Mouse (Mus musculus): ENCODE data around the gene Pth1r.

Pth1r gene

DNA sequence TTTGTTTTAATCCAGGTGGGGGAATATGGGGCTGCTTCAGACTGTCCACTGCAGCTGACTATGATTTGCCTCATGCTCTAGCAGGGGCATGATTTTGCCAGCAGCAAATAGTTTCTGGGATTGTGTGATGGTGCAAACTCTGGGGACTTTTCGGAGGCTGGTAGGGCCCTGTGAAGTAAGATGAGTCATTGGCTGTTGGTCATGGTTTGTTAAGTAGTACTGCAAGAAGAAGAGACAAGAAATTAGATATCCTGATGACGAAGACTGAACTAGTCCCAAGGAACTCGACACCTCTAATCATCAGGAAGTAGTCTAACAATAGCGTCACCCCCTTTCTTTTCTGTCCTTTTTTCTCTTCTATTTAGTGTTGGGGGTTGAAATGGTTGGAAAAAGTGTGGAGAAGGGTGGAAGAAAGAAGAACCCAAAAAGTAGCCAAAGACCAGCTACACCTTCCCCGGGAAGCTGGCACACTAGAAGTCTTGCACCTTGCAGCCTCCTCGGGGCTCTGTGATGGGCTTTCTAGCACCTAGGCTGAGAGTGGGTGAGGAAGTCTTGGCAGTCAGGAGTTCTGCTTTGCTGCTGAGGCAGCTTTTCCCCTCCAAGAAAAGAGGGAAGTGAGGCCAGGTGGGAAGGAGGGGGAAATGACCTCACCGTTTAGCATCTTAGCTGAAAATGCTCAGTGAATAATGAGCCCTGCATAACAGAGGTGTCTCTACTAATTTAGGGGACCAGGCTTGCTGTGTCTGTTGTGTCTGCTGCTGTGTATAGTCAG, 66.0 kb downstream of the Pth1r start:
- DNase-seq: no peak

GRCm38 (mm10) chr9:110678886-110679285, 68.1 kb downstream of the Pth1r start:
- DNase-seq: peak; percentile 52

- no peak for DNase-seq
Observed at GRCm38 (mm10) chr9:110676492-110676911, 70.4 kb downstream of the Pth1r start.

- peak; percentile 76 for DNase-seq
Observed at GRCm38 (mm10) chr9:110673107-110673752, 73.7 kb downstream of the Pth1r start.

DNA sequence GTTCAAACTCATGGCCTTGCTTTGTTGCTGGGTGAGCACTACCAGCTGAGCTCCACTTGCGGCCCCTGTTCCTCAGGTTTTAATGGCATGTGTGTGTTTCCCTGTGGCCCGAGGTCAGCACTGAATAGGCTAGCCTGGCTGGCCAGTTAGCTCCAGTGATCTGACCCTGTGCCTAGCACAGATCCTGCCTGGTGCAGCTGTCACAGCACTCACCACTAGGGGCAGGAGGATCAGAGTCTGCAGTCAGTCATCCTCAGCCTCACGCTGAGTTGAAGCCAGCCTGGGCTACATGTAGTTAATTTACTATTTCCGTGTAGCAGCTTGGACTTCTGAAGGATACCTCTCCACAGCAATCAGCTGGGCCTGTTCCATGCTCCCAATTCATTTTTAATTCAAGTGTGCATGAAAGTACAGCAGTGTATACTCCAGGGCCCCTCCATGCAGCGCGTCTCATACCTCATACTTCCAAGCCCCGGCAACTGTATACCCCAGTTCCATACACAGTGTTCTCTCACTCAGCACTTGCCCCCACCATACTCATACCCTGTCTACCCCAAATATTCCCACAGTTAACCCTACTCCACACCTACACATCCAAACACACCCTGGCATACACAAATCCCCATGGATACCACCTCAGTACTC, 74.4 kb downstream of the Pth1r start:
- DNase-seq: peak; percentile 74
